Mouse (Mus musculus): Measurements from ENCODE around the gene Uvrag. TPM values are rescaled to one million over a fixed set of nuclear protein-coding genes. Genes with fewer than 3 reads are reported as not detected.
A peak's percentile ranks its signal among the peaks of the same experiment; 100 is the strongest.

Gene Uvrag
- 10.1 and 12.3 TPM in 2 replicates for polyA plus RNA-seq (2012; rRNA removed)

- DNase-seq (ENCODE audit: low read depth) = peak; percentile 100
- TF ChIP-seq CTCF (IDR thresholded peaks at IDR 0.05; ENCODE audit: borderline replicate concordance, extremely low read depth, insufficient read depth, insufficient read length) = no peak
- TF ChIP-seq POLR2A (IDR thresholded peaks at IDR 0.05; ENCODE audit: borderline replicate concordance, extremely low read depth, insufficient read depth, insufficient read length, poor library complexity, severe bottlenecking) = peak; percentile 57; the same call in 1 of the 2 replicates
These were observed at the start of gene Uvrag for GRCm38 (mm10) chr7:99140984-99141918. TSS of gene Uvrag (minus strand) at chr7:99141141.

DNA sequence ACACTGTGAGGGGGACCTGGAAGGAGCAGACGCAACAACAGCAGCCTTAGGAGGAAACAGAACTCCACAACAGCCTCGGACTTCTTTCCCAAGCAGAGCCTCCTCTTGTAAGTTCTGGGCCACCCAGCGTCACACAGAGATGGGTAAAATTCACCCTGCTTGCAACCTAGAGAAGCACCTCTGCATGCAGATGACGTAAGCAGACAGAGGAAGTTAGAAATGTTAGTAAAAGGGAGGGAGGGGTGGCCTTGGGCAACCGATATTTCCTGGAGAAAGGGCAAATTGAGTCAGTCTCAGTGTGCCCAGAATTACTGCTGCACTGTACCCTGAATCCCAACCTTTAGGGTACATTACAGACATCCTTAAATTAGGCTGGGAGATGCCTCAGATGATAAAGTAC lies 48.9 kb upstream of the Uvrag start:
- no peak for TF ChIP-seq CTCF (IDR thresholded peaks at IDR 0.05; ENCODE audit: borderline replicate concordance, extremely low read depth, insufficient read depth, insufficient read length)
- TF ChIP-seq POLR2A (IDR thresholded peaks at IDR 0.05; ENCODE audit: borderline replicate concordance, extremely low read depth, insufficient read depth, insufficient read length, poor library complexity, severe bottlenecking) = no peak
- no peak for DNase-seq (ENCODE audit: low read depth)

DNA sequence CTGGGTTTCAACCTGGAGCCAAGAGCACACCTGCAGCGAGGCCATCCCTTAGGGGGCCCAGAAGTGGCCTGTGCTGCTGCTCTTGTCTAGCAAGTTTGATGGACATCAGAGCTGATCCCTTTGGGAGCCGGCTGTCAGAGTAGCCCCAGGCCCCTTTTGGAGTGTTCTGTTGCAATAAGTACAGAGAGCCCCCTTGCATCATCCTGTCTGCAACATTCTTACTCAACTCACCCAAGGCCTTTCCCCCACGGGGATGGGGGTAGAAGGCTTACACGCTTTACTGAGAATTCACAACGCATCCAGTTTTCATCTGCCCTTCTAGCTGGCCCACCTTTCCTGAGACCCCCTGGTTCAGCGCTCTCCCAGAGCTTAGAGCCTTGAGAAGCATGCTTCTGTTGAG lies 47.7 kb upstream of the Uvrag start:
- TF ChIP-seq CTCF (IDR thresholded peaks at IDR 0.05; ENCODE audit: borderline replicate concordance, extremely low read depth, insufficient read depth, insufficient read length) (no peak), POLR2A (IDR thresholded peaks at IDR 0.05; ENCODE audit: borderline replicate concordance, extremely low read depth, insufficient read depth, insufficient read length, poor library complexity, severe bottlenecking) (no peak)
- no peak for DNase-seq (ENCODE audit: low read depth)

DNA sequence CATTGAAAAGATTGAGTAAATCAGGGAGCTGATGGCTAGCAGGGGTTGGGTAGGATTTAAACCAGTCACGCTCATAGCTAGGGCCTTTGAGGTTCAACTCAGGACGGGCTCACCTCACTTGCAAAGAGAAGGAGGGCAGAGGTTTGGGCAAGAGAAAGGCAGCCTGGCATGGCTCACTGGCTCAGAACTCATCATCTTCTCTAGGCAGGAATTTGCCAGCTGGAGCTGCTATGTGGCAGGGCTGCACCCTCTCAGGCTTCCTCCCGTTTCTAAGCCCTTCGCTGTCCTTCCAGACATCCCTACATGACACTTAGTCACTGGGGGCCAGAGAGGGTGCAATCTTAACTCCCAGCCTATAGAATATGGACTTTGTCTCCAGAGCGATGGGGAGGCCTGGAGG lies 46.5 kb upstream of the Uvrag start:
- TF ChIP-seq POLR2A (IDR thresholded peaks at IDR 0.05; ENCODE audit: borderline replicate concordance, extremely low read depth, insufficient read depth, insufficient read length, poor library complexity, severe bottlenecking) (no peak), CTCF (IDR thresholded peaks at IDR 0.05; ENCODE audit: borderline replicate concordance, extremely low read depth, insufficient read depth, insufficient read length) (no peak)
- no peak for DNase-seq (ENCODE audit: low read depth)

DNA sequence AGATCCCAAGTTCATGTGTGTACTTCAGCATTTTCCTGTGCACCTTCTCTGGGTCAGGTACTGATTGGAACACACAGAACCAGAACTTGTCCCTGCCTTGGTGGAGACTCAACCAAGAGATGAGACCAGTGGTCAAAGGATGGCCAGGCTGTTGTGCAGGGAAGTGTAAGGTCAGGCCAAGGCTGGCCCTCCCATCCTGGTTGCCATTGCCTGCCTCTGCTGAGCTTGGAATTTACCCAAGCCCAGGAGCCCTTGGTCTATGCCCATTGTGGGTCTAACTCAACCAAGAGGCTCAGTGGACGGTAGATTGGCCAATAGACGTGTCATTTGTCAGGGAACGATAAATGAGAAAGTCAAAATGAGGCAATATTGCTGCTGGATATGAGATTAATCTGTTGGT lies 44.5 kb upstream of the Uvrag start:
- TF ChIP-seq CTCF (IDR thresholded peaks at IDR 0.05; ENCODE audit: borderline replicate concordance, extremely low read depth, insufficient read depth, insufficient read length) (no peak), POLR2A (IDR thresholded peaks at IDR 0.05; ENCODE audit: borderline replicate concordance, extremely low read depth, insufficient read depth, insufficient read length, poor library complexity, severe bottlenecking) (no peak)
- DNase-seq (ENCODE audit: low read depth) = no peak

DNA sequence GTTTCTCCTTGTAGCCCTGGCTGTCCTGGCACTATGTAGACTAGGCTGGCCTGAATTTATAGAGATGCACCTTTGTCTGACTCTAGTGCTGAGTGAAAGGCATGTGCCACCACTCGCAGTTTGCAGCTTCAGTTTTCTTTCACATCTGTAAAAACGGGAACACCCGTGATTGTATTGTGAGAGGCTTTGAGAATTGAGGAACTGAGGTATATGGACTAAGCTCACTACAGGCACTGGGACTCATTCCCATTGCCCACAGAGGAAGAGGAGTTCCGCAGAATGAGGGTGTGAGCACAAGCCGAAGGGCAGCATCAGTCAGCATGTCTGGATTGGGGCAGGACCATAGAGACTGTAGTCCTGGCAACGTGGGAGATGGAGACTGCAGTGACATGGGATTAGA lies 42.8 kb upstream of the Uvrag start:
- TF ChIP-seq POLR2A (IDR thresholded peaks at IDR 0.05; ENCODE audit: borderline replicate concordance, extremely low read depth, insufficient read depth, insufficient read length, poor library complexity, severe bottlenecking) = no peak
- no peak for TF ChIP-seq CTCF (IDR thresholded peaks at IDR 0.05; ENCODE audit: borderline replicate concordance, extremely low read depth, insufficient read depth, insufficient read length)
- DNase-seq (ENCODE audit: low read depth) = no peak

- TF ChIP-seq POLR2A (IDR thresholded peaks at IDR 0.05; ENCODE audit: borderline replicate concordance, extremely low read depth, insufficient read depth, insufficient read length, poor library complexity, severe bottlenecking) = peak; percentile 98
- no peak for TF ChIP-seq CTCF (IDR thresholded peaks at IDR 0.05; ENCODE audit: borderline replicate concordance, extremely low read depth, insufficient read depth, insufficient read length)
- DNase-seq (ENCODE audit: low read depth) = peak; percentile 95
These were observed 41.7 kb upstream of the Uvrag start, which contains the start of gene Dgat2 for GRCm38 (mm10) chr7:99182432-99183172. TSS of gene Dgat2 (minus strand) at chr7:99182719.

DNA sequence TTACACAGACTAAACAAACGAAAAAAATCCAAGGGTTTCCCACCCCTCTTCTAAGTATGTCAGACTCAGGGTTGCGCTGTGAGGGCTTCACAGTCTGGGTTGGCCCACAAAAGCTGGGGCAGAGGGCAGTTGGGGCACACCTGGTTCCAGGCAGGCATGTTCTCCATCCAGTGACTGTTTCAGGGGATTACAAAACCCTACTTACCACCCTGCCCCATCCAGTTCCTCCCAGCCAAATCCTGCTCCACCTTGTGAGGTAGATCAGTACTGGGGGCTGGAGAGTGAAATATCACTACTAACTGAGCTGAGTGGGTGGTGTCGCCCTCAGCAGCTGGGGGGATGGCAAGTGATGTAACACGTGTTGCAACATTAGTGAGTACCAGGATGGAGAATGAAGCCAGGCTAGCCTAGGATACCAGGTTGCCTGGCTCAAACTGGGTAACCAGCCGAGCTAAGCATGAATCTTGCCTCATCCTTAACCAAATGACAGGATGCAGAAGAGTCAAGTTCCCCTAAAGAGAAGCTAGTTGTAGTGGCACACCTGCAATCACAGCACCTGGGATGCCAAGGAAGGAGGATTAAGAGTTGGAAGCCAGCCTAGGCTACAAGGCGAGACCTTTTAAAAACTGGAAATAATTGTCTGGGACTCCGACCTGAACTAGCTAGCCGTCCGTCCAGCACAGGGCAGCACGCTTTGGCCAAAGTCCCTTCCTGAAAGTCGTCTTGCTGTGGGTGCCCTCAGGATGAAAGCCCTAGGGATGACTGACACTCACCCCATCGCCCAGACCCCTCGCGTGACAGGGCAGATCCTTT lies 40.9 kb upstream of the Uvrag start:
- TF ChIP-seq POLR2A (IDR thresholded peaks at IDR 0.05; ENCODE audit: borderline replicate concordance, extremely low read depth, insufficient read depth, insufficient read length, poor library complexity, severe bottlenecking) = no peak
- no peak for TF ChIP-seq CTCF (IDR thresholded peaks at IDR 0.05; ENCODE audit: borderline replicate concordance, extremely low read depth, insufficient read depth, insufficient read length)

DNA sequence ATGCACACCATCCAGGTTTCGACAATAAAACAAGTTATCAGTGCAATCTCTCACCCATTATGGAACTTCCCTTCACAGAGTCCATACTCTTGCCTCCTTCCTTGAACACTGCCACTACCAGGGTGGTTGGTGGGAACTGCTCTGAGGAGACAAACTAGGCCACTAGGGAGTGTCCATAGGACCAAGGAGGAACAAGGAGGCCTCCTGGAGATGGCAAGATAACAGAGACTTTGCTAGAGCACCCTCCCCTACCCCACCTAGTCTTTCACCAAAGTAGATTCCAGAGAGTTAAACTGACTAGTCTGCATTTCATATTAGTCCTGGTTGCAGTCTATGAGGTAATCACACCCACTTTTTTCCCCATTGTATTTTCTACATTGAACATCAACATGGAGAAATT lies 39.2 kb upstream of the Uvrag start:
- DNase-seq (ENCODE audit: low read depth) = no peak
- no peak for TF ChIP-seq CTCF (IDR thresholded peaks at IDR 0.05; ENCODE audit: borderline replicate concordance, extremely low read depth, insufficient read depth, insufficient read length)
- no peak for TF ChIP-seq POLR2A (IDR thresholded peaks at IDR 0.05; ENCODE audit: borderline replicate concordance, extremely low read depth, insufficient read depth, insufficient read length, poor library complexity, severe bottlenecking)

More for the DNA sequence above, 40.9 kb upstream of the Uvrag start:
- no peak for DNase-seq (ENCODE audit: low read depth)

DNA sequence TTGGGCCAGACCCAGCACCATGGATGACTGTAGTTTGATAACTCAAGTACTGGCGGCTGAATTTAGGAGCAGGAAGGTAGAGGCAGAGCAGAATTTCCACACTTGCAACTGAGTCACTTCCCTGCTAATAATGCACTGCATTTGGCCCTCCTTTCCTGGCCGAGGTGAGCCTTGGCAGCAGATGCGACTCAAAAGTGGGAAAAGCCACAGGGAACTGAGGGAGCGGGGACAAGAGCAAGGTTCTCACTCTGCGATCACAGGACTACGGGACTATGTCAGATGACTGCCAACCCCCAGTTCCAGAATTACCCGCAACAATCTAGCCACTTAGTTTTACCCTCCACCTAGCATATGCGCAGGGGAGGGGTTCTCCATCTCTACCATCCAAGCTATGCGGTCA lies 38.3 kb upstream of the Uvrag start:
- TF ChIP-seq CTCF (IDR thresholded peaks at IDR 0.05; ENCODE audit: borderline replicate concordance, extremely low read depth, insufficient read depth, insufficient read length) (no peak), POLR2A (IDR thresholded peaks at IDR 0.05; ENCODE audit: borderline replicate concordance, extremely low read depth, insufficient read depth, insufficient read length, poor library complexity, severe bottlenecking) (no peak)
- DNase-seq (ENCODE audit: low read depth) = no peak

Data from brain, embryonic 14.5 days (tissue).